Mouse (Mus musculus) adrenal gland, adult 8-10 months (tissue): ENCODE results near the gene Ncf1. TPM values are rescaled to one million over a fixed set of nuclear protein-coding genes. Genes with fewer than 3 reads are reported as not detected.

Experiments used
- DNase-seq: peaks from one replicate; pipeline ENCODE4 v3.0.0; 2022
- total RNA-seq, 4 experiments: library from RNA; stranded (reverse); gene quantifications; 2 replicates each; pipeline ENCODE4 v1.2.4; 2022

Gene Ncf1
- 10 to 100 TPM in 1 of 4 experiments, 1 to 10 TPM in 3; 6.7 to 10.7 (median 8.3) TPM for total RNA-seq

DNA sequence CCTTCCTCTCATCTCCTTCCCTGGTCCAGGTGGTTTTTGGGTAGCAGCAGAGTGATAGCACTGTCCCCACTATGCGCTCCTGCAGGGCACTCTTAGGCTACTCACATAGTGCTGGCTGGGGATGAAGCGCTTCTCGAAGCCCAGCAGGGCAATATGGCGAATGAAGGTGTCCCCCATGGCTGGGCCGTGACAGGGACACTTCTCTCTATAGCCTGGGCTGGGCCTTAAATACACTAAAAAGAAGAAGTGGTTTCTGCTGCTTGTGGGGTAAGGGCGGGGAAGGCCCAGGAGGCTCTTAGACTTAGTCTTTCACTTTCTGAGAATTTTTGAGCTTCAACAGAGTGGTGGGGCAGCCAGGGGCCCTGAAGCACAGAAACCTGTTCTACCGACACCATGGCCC, at the start of gene Ncf1:
TSS of gene Ncf1 (minus strand) at position 235 of the 400 bp plus-strand sequence.
- DNase-seq = no peak

DNA sequence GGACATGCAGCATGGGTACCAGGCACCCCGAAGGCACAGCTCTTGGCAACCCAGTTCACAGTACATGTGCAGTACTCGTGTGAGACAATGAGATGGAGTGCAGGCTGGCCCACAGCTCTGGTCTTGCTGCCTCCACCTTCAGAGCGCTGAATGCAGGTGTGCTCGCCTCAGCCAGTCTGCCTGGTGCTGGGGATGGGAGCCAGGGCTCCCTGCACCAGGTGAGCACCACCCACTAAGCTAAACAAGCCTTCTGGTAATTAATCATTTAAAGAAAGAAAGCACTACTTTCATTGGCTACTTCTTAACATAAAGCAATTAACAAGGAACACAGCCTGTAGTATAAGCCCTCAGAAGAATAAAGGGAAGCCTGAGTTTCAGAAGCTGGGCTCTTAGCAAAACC, 47.7 kb upstream of the Ncf1 start:
- DNase-seq = no peak

GRCm38 (mm10) chr5:134275556-134275955, 46.1 kb upstream of the Ncf1 start:
- no peak for DNase-seq

GRCm38 (mm10) chr5:134275021-134275420, 45.6 kb upstream of the Ncf1 start:
- no peak for DNase-seq

GRCm38 (mm10) chr5:134273761-134274160, 44.3 kb upstream of the Ncf1 start:
- no peak for DNase-seq

DNA sequence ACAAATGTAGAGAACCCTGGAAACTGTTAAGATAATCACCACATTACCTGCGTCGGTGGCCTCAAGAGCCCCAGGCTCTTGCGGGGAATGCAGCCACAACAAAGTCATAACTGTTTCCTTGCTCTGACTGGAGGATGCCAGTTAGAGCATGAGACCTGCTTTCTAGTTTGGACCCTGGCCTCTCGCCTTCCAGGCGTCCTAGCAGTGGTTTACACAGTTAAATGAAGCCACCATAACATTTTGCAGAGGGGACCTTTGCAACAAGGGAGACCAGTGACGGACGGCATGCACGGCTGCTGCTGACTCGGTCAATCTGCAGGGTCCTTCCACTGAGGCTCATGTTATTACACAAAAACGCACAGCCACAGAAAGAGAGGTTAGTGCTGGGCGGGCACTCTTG, 43.3 kb upstream of the Ncf1 start:
- no peak for DNase-seq

GRCm38 (mm10) chr5:134271421-134271820, 42.0 kb upstream of the Ncf1 start:
- DNase-seq = no peak

DNA sequence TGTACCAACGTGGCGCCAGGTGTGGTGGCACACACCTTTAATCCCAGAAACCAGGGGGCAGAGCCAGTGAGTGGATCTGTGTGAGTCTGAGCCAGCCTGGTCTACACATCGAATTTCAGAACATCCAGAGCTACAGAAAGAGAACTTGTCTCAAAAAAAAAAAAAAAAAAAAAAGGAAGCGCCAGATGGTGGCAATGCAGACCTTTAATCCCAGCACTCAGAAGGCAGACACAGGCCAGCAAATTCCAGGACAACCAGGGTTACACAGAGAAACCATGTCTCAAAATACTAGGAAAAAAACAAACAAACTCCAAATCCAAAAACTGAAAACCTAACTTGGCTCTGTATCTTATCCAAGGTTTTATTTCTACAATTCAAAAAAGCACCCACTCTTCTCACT, 41.1 kb upstream of the Ncf1 start:
- no peak for DNase-seq

- DNase-seq = no peak
These were observed 40.3 kb upstream of the Ncf1 start for GRCm38 (mm10) chr5:134269751-134270150.

DNA sequence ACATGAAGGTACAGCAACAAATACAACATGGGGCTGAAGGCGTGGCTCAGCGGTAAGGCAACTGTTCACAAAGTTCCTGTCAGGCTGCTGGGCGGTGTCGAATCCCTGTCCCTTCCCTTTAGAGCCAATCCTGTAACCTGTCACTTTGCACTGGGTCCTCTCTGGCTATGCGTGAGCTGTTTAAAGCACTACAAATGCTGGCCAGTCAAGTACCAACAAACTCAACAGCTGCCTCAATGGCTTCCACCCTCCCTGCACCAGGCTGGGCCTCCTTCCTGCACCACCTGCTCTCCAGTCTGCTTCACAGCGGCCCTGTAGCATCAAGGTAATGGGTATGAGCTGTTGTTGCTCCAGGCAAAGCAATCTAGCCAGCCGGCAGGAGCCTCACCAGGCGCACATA, 39.3 kb upstream of the Ncf1 start:
- DNase-seq = no peak

DNA sequence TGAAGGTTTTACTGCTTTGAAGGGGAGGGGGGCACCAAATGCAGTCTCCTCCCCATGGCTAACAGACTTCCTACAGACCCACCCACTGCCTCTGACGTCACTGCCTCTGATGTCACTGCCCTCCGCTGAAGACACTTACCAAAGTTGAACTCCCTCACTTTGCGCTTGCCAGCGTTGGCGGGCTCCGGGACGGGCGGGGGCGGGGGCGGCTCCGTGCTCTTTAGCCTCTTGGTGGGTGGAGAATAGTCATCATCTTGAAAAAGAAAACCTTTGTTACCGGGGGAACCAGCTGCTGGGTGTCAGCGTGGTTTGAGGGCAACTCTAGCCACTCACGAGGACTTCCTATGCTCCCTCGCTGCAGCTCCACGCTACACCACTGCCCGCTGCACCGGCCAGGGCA, 37.0 kb upstream of the Ncf1 start:
- no peak for DNase-seq

DNA sequence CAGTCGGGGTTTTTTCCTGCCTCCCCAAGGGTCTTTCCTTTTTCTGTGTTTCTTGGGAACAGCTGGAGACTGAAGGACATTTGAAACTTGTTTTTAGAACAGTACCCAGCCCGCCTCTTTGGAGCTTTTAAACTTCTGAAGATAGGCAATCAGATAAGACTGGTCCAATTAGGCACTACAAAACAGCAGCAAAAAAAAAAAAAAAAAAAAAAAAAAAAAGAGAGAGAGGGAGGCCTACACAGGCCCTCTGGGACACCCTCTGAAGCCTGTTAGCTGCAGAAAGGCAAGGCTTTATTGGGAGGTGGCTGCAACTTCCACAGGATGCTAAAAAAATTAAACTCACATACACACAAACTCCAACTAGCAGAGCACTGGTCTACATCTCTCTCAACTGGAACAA, 36.5 kb upstream of the Ncf1 start:
- DNase-seq = no peak

- no peak for DNase-seq
These were observed 30.7 kb upstream of the Ncf1 start for GRCm38 (mm10) chr5:134260001-134260636.

GRCm38 (mm10) chr5:134258934-134259333, 29.5 kb upstream of the Ncf1 start:
- no peak for DNase-seq

GRCm38 (mm10) chr5:134258395-134258794, 29.0 kb upstream of the Ncf1 start:
- DNase-seq = no peak

GRCm38 (mm10) chr5:134257349-134258031, 28.1 kb upstream of the Ncf1 start:
- DNase-seq = no peak

GRCm38 (mm10) chr5:134255294-134255693, 25.9 kb upstream of the Ncf1 start:
- DNase-seq = no peak

- DNase-seq = no peak
These were observed 24.4 kb upstream of the Ncf1 start for GRCm38 (mm10) chr5:134253806-134254205.

- DNase-seq = no peak
These were observed 21.7 kb upstream of the Ncf1 start for GRCm38 (mm10) chr5:134251083-134251482.

DNA sequence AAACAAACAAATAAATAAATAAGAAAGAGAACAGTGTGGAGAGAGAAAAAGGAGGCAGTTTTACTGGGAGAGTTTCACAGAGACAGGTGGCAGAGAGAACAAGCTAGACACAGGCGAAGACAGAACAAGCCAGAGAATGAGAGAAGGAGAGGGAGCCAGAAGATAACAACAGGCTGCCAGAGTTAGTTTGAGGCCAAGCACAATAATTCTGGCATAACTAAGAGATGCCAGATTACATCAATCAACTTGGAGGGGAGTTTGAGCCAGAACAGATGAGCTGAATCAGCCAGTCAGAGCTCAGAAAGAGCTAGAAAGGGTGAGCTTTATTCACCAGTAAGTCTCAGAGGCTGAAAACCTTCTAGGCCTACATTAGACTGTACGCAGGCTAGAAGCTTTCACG, 21.2 kb upstream of the Ncf1 start:
- no peak for DNase-seq

DNA sequence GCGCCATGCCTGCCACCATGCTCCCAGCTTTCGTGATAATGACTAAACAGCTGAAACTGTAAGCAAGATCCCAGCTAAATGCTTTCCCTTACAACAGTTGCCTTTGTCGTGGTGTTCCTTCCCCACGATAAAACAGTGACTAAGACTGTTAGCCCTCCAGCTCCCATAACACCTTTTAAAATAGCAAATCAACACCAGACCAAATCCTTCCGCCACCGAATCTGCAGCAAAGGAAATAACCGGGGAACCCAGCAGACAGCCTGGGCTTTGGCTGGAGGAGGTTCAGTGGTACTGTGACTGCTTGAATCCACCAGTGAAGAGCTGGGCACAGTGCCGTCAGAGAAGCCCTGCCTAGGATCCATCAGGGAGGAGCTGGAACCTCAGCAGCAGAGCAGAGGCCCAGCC, 19.8 kb upstream of the Ncf1 start:
- no peak for DNase-seq

DNA sequence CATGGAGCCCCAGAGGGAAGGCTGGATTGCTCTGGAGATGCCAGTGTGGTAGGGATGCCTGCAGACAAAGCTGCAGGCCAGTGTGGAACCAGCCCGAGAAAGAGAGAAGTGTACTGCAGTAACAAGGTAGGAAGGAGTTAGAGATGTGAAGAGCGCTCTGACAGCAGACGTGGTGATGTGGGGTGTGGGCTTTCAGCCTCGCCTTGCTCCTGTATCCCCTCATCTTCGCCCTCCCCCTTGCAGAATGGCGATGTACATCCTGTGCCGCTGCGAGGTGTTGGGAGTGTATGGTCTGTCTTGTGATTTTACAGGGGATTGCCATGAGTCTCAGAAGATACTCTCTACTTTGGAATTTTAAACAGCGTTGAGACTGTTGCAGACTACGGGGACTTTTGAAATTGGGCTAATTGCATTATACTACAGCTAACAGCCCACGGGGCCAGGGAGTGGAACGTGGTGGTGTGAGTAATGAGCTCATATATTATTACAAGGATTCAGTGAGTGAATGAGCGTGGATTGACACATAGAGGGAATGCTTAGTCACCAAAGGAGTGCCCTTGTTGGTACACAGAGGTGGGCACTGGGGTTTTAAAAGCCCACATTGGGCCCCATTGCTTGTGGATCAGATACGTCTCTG, 19.3 kb upstream of the Ncf1 start:
- DNase-seq = no peak

GRCm38 (mm10) chr5:134246146-134246545, 16.7 kb upstream of the Ncf1 start:
- no peak for DNase-seq

GRCm38 (mm10) chr5:134244890-134245289, 15.5 kb upstream of the Ncf1 start:
- no peak for DNase-seq
